12 mouse cellular contexts compared by ENCODE assay signal in genomic region chr19:26716217-26716616, GRCm38 (mm10).
DNase-seq lines count a peak whose midpoint lies in the region; ATAC-seq lines count a peak whose summit lies in the region.
"Had no signal": no experiment of that assay in that cellular context is flagged by ENCODE, and none has a peak within 500 bp of the region (broad histone marks: within the 10 kb centered on the region; RNA-seq: fewer than 3 reads in every experiment).

No protein-coding gene starts in this region.

- no peak overlapping the region for H3K4me2 ChIP-seq in heart, embryonic 16.5 days (ENCODE audit: low read depth, low read length)
- H3K4me2 ChIP-seq: neural tube, embryonic 13.5 days had no signal

- H3K4me1 ChIP-seq in heart, embryonic 16.5 days (ENCODE audit: control insufficient read depth, insufficient read depth, low read length) = peaks cover 3% of the 10 kb centered on the region; the same call in 1 of the 2 replicates

- no peak overlapping the region for H3K4me3 ChIP-seq in heart, embryonic 16.5 days (ENCODE audit: low read length)
- H3K4me3 ChIP-seq: neural tube, embryonic 13.5 days had no signal

- ATAC-seq in frontal cortex, adult (ENCODE audit: low TSS enrichment) = peak; percentile 60
- 0 out of 2 replicates have a peak, but pooled peaks have one; percentile 14 for ATAC-seq in heart, embryonic 16.5 days (replicated peaks; ENCODE audit: extremely low read depth, insufficient read depth, low FRiP score)

- H3K27ac ChIP-seq in heart, embryonic 16.5 days (ENCODE audit: low read length) = peak overlapping the region; percentile 73; the same call in 1 of the 2 replicates
- H3K27ac ChIP-seq: neural tube, embryonic 13.5 days had no signal

- intact Hi-C loops in left cerebral cortex, postnatal 4 days (cut with DNase I) = no loop called here

- 54% methylated on average over 9 of the region's 9 CpGs for WGBS in heart, embryonic 16.5 days

- no peaks in the 10 kb centered on the region for H3K9me3 ChIP-seq in heart, embryonic 16.5 days (replicated peaks; ENCODE audit: control insufficient read depth, low read length)
- H3K9me3 ChIP-seq: neural tube, embryonic 13.5 days had no signal

- no peak for DNase-seq in frontal cortex, postnatal 25 days (ENCODE audit: low spot score in 2 of 2)
- DNase-seq in left cerebral cortex, postnatal 4 days = peak; percentile 33
- DNase-seq in left cerebral cortex, adult 8-10 months (ENCODE audit: low spot score in 2 of 2) = no peak
- DNase-seq in adrenal gland, postnatal 25 days = peak; percentile 27
- no peak for DNase-seq in spleen, postnatal 36 days (ENCODE audit: low spot score in 2 of 2)
- no peak for DNase-seq in urinary bladder, postnatal 25 days (ENCODE audit: low spot score)
- DNase-seq: cerebellum, adult 11 months; kidney, adult 2 months; thymus, postnatal 14 days had no signal

- no peaks in the 10 kb centered on the region for H3K27me3 ChIP-seq in heart, embryonic 16.5 days (ENCODE audit: control insufficient read depth, insufficient read depth, low read length)
- H3K27me3 ChIP-seq: neural tube, embryonic 13.5 days had no signal

- peaks cover 10% of the 10 kb centered on the region for H3K36me3 ChIP-seq in heart, embryonic 16.5 days (ENCODE audit: control insufficient read depth, insufficient read depth)

- H3K9ac ChIP-seq in heart, embryonic 16.5 days (ENCODE audit: low read length) = no peak overlapping the region
- H3K9ac ChIP-seq: neural tube, embryonic 13.5 days had no signal

Comparison
In these comparisons a context has a peak if more than half of its experiments do, and no peak if none do; other contexts are left out.
1. DNase-seq: peak in left cerebral cortex, postnatal 4 days (single experiment) and adrenal gland, postnatal 25 days (single experiment); none in frontal cortex, postnatal 25 days (0 of 2), left cerebral cortex, adult 8-10 months (0 of 2), spleen, postnatal 36 days (0 of 2) and urinary bladder, postnatal 25 days (single experiment).